8 mouse cellular contexts compared by ENCODE assay signal in the genomic region with DNA sequence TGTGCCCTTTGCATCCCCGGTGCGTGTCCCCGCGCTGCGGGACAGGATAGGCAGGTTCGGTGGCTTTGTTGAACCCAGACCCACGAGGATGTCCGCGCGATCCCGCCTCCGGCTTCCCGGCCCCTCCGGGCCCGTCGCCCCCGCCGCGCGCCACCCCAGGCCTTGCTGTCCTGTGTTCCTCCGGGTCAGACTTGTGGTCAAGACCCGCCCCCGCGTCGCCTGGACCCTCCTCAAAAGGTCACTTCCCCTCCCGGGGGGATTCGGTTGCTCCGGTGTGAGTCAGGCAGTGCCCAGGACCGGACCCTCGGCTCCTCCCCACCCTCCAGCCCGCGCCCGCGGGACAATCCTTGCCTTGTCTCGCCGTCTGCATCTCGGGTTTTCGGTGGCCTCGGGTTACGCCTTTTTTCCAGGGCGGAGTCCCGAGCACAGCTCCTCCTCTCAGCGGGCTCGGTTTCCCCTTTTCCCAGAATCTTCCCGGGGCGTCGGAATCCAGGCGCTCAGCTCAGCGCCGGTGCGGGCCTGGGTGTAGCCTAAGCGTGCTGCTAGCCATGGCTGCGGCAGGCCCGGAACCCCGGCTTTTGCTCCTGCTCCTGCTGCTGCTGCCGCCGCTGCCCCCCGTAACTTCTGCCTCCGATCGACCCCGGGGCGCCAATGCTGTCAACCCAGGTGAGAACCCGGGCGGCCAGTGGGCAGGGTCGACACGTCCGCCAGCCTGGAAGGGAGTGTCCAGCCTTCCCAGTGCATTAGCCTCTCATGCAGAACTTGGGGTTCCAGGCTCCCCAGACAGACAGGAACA. TPM values are rescaled to one million over a fixed set of nuclear protein-coding genes. Genes with fewer than 3 reads are reported as not detected.
DNase-seq lines count a peak whose midpoint lies in the region; ATAC-seq and TF ChIP-seq lines count a peak whose summit lies in the region.

No protein-coding gene starts in this region.

- H3K9ac ChIP-seq in embryonic facial prominence, embryonic 11.5 days (replicated peaks; ENCODE audit: low read length), result peak overlapping the region; percentile 97
- peak overlapping the region; percentile 63 for H3K9ac ChIP-seq in intestine, postnatal 0 days (ENCODE audit: low read depth, low read length)
- peak overlapping the region; percentile 98 for H3K9ac ChIP-seq in midbrain, embryonic 11.5 days (ENCODE audit: low read length)

- no peak for TF ChIP-seq CTCF in intestine, postnatal 0 days (IDR thresholded peaks at IDR 0.05; ENCODE audit: low read depth)

- H3K4me1 ChIP-seq in embryonic facial prominence, embryonic 11.5 days (ENCODE audit: control insufficient read depth, insufficient read depth, low read length), result no peaks in the 10 kb centered on the region
- no peaks in the 10 kb centered on the region for H3K4me1 ChIP-seq in intestine, postnatal 0 days (replicated peaks; ENCODE audit: control insufficient read depth, insufficient read depth, low read length)
- H3K4me1 ChIP-seq in limb, embryonic 10.5 days, result peaks cover 21% of the 10 kb centered on the region
- peaks cover 11% of the 10 kb centered on the region for H3K4me1 ChIP-seq in midbrain, embryonic 11.5 days (ENCODE audit: control insufficient read depth, insufficient read depth, low read length)

- WGBS in embryonic facial prominence, embryonic 11.5 days, result under 1% methylated on average over 67 of the region's 67 CpGs
- under 1% methylated on average over 66 of the region's 67 CpGs for WGBS in intestine, postnatal 0 days
- WGBS in limb, embryonic 10.5 days, result under 1% methylated on average over 67 of the region's 67 CpGs
- WGBS in midbrain, embryonic 11.5 days, result under 1% methylated on average over 67 of the region's 67 CpGs

- peak overlapping the region; percentile 96 for H3K27ac ChIP-seq in embryonic facial prominence, embryonic 11.5 days (replicated peaks; ENCODE audit: low read depth, low read length)
- peak overlapping the region; percentile 80 for H3K27ac ChIP-seq in intestine, postnatal 0 days (ENCODE audit: low read depth, low read length)
- peak overlapping the region; percentile 97 for H3K27ac ChIP-seq in limb, embryonic 10.5 days
- H3K27ac ChIP-seq in midbrain, embryonic 11.5 days (ENCODE audit: low read depth, low read length), result peak overlapping the region; percentile 91

- ATAC-seq in embryonic facial prominence, embryonic 11.5 days (replicated peaks; ENCODE audit: insufficient number of reproducible peaks, low FRiP score, low TSS enrichment, low read depth), result peak; percentile 51
- peak; percentile 43 for ATAC-seq in granulocyte monocyte progenitor cell, adult 5-6 weeks (replicated peaks; ENCODE audit: poor library complexity, severe bottlenecking)
- ATAC-seq in intestine, postnatal 0 days, result peak; percentile 53
- peak; percentile 75 for ATAC-seq in midbrain, embryonic 11.5 days (ENCODE audit: low FRiP score)

- peaks cover 13% of the 10 kb centered on the region for H3K36me3 ChIP-seq in embryonic facial prominence, embryonic 11.5 days (replicated peaks; ENCODE audit: control insufficient read depth, insufficient read depth, low read depth, low read length)
- peaks cover 32% of the 10 kb centered on the region for H3K36me3 ChIP-seq in intestine, postnatal 0 days (ENCODE audit: control insufficient read depth, insufficient read depth)
- H3K36me3 ChIP-seq in limb, embryonic 10.5 days, result peaks cover 55% of the 10 kb centered on the region
- H3K36me3 ChIP-seq in midbrain, embryonic 11.5 days (ENCODE audit: control insufficient read depth, insufficient read depth, low read length), result peaks cover 18% of the 10 kb centered on the region

- peak overlapping the region; percentile 91 for H3K4me2 ChIP-seq in embryonic facial prominence, embryonic 11.5 days (ENCODE audit: low read depth, low read length)
- H3K4me2 ChIP-seq in intestine, postnatal 0 days (replicated peaks; ENCODE audit: low read depth), result peak overlapping the region; percentile 98
- H3K4me2 ChIP-seq in midbrain, embryonic 11.5 days, result peak overlapping the region; percentile 97

- peak overlapping the region; percentile 91 for H3K4me3 ChIP-seq in embryonic facial prominence, embryonic 11.5 days (ENCODE audit: low read depth, low read length)
- H3K4me3 ChIP-seq in intestine, postnatal 0 days (ENCODE audit: low read depth, low read length), result peak overlapping the region; percentile 96
- H3K4me3 ChIP-seq in limb, embryonic 10.5 days, result peak overlapping the region; percentile 77
- peak overlapping the region; percentile 90 for H3K4me3 ChIP-seq in midbrain, embryonic 11.5 days (ENCODE audit: low read depth, low read length)

- peak; percentile 66 to 76 for DNase-seq in thymus, adult 18-20 months
- DNase-seq in thymus, postnatal 25 days, result no peak
- peak; percentile 77 for DNase-seq in embryonic facial prominence, embryonic 11.5 days (ENCODE audit: low spot score)
- DNase-seq in limb, embryonic 10.5 days (ENCODE audit: low spot score), result peak; percentile 86
- DNase-seq in midbrain, embryonic 11.5 days (ENCODE audit: low spot score, missing footprints), result no peak
- DNase-seq in spleen, adult 18-20 months, result peak; percentile 62 to 72

- no peaks in the 10 kb centered on the region for H3K9me3 ChIP-seq in embryonic facial prominence, embryonic 11.5 days (replicated peaks; ENCODE audit: control insufficient read depth, low read length)
- no peaks in the 10 kb centered on the region for H3K9me3 ChIP-seq in intestine, postnatal 0 days (ENCODE audit: control insufficient read depth)
- no peaks in the 10 kb centered on the region for H3K9me3 ChIP-seq in limb, embryonic 10.5 days (replicated peaks)
- no peaks in the 10 kb centered on the region for H3K9me3 ChIP-seq in midbrain, embryonic 11.5 days (ENCODE audit: control insufficient read depth, low read length)

- H3K27me3 ChIP-seq in embryonic facial prominence, embryonic 11.5 days (ENCODE audit: control insufficient read depth, insufficient read depth, low read length), result no peaks in the 10 kb centered on the region
- no peaks in the 10 kb centered on the region for H3K27me3 ChIP-seq in intestine, postnatal 0 days (replicated peaks; ENCODE audit: control insufficient read depth, insufficient read depth, low read length)
- no peaks in the 10 kb centered on the region for H3K27me3 ChIP-seq in limb, embryonic 10.5 days (ENCODE audit: low read depth, poor library complexity, severe bottlenecking)
- H3K27me3 ChIP-seq in midbrain, embryonic 11.5 days (ENCODE audit: control insufficient read depth, insufficient read depth, low read length), result no peaks in the 10 kb centered on the region

RNA-seq across cellular contexts. Expression of gene Znhit1, which starts 0.5 kb away (rescaled TPM):
- 101 and 104 TPM in 2 replicates for polyA plus RNA-seq in embryonic facial prominence, embryonic 11.5 days (2014; fragmentation: Nextera tagmentation; extraction: Ambion mirVana)
- total RNA-seq in granulocyte monocyte progenitor cell, adult 5-6 weeks (2014; fragmentation: Nextera tagmentation), result 99.5 and 121 TPM in 2 replicates
- total RNA-seq in granulocyte monocyte progenitor cell, adult 5-6 weeks (2017), result 49.7 and 80.0 TPM in 2 replicates
- 84.6 and 91.1 TPM in 2 replicates for polyA plus RNA-seq in intestine, postnatal 0 days (2015; fragmentation: Nextera tagmentation; extraction: Ambion mirVana)
- polyA plus RNA-seq in limb, embryonic 10.5 days (2016; fragmentation: Nextera tagmentation; extraction: Ambion mirVana), result 116 and 119 TPM in 2 replicates
- 91.1 and 92.1 TPM in 2 replicates for polyA plus RNA-seq in midbrain, embryonic 11.5 days (2014; fragmentation: Nextera tagmentation; extraction: Ambion mirVana)

RNA-seq across cellular contexts. Expression of gene Plod3, which starts 0.5 kb away (rescaled TPM):
- polyA plus RNA-seq in embryonic facial prominence, embryonic 11.5 days (2014; fragmentation: Nextera tagmentation; extraction: Ambion mirVana), result 23.1 and 28.0 TPM in 2 replicates
- 122 and 139 TPM in 2 replicates for total RNA-seq in granulocyte monocyte progenitor cell, adult 5-6 weeks (2014; fragmentation: Nextera tagmentation)
- 158 and 177 TPM in 2 replicates for total RNA-seq in granulocyte monocyte progenitor cell, adult 5-6 weeks (2017)
- polyA plus RNA-seq in intestine, postnatal 0 days (2015; fragmentation: Nextera tagmentation; extraction: Ambion mirVana), result 11.1 and 11.8 TPM in 2 replicates
- polyA plus RNA-seq in limb, embryonic 10.5 days (2016; fragmentation: Nextera tagmentation; extraction: Ambion mirVana), result 39.4 and 40.8 TPM in 2 replicates
- polyA plus RNA-seq in midbrain, embryonic 11.5 days (2014; fragmentation: Nextera tagmentation; extraction: Ambion mirVana), result 21.4 and 23.1 TPM in 2 replicates

RNA-seq across cellular contexts. Expression of gene Cldn15, which starts 20.9 kb away (rescaled TPM):
- polyA plus RNA-seq in embryonic facial prominence, embryonic 11.5 days (2014; fragmentation: Nextera tagmentation; extraction: Ambion mirVana), result 0.22 and 0.25 TPM in 2 replicates
- 63.2 and 84.0 TPM in 2 replicates for total RNA-seq in granulocyte monocyte progenitor cell, adult 5-6 weeks (2014; fragmentation: Nextera tagmentation)
- total RNA-seq in granulocyte monocyte progenitor cell, adult 5-6 weeks (2017), result 57.8 and 64.5 TPM in 2 replicates
- 29.5 and 31.2 TPM in 2 replicates for polyA plus RNA-seq in intestine, postnatal 0 days (2015; fragmentation: Nextera tagmentation; extraction: Ambion mirVana)
- polyA plus RNA-seq in limb, embryonic 10.5 days (2016; fragmentation: Nextera tagmentation; extraction: Ambion mirVana), result 0.13 and 0.39 TPM in 2 replicates
- polyA plus RNA-seq in midbrain, embryonic 11.5 days (2014; fragmentation: Nextera tagmentation; extraction: Ambion mirVana), result 0.22 and 0.26 TPM in 2 replicates

RNA-seq across cellular contexts. Expression of gene Fis1, which starts 34.3 kb away (rescaled TPM):
- 298 and 318 TPM in 2 replicates for polyA plus RNA-seq in embryonic facial prominence, embryonic 11.5 days (2014; fragmentation: Nextera tagmentation; extraction: Ambion mirVana)
- total RNA-seq in granulocyte monocyte progenitor cell, adult 5-6 weeks (2014; fragmentation: Nextera tagmentation), result 201 and 270 TPM in 2 replicates
- 106 and 127 TPM in 2 replicates for total RNA-seq in granulocyte monocyte progenitor cell, adult 5-6 weeks (2017)
- 318 and 324 TPM in 2 replicates for polyA plus RNA-seq in intestine, postnatal 0 days (2015; fragmentation: Nextera tagmentation; extraction: Ambion mirVana)
- polyA plus RNA-seq in limb, embryonic 10.5 days (2016; fragmentation: Nextera tagmentation; extraction: Ambion mirVana), result 262 and 277 TPM in 2 replicates
- polyA plus RNA-seq in midbrain, embryonic 11.5 days (2014; fragmentation: Nextera tagmentation; extraction: Ambion mirVana), result 320 and 332 TPM in 2 replicates

RNA-seq across cellular contexts. Expression of gene Vgf, which starts 38.9 kb away (rescaled TPM):
- 0.68 and 0.72 TPM in 2 replicates for polyA plus RNA-seq in embryonic facial prominence, embryonic 11.5 days (2014; fragmentation: Nextera tagmentation; extraction: Ambion mirVana)
- not detected in 2 replicates for total RNA-seq in granulocyte monocyte progenitor cell, adult 5-6 weeks (2014; fragmentation: Nextera tagmentation)
- total RNA-seq in granulocyte monocyte progenitor cell, adult 5-6 weeks (2017), result not detected in 2 replicates
- 1.3 and 1.6 TPM in 2 replicates for polyA plus RNA-seq in intestine, postnatal 0 days (2015; fragmentation: Nextera tagmentation; extraction: Ambion mirVana)
- polyA plus RNA-seq in limb, embryonic 10.5 days (2016; fragmentation: Nextera tagmentation; extraction: Ambion mirVana), result 0.16 TPM in 1 of 2 replicates, not detected in the other
- polyA plus RNA-seq in midbrain, embryonic 11.5 days (2014; fragmentation: Nextera tagmentation; extraction: Ambion mirVana), result 0.40 and 0.59 TPM in 2 replicates

Comparison
In these comparisons a context has a peak if more than half of its experiments do, and no peak if none do; other contexts are left out.
1. DNase-seq: peak in thymus, adult 18-20 months (2 of 2), embryonic facial prominence, embryonic 11.5 days (single experiment), limb, embryonic 10.5 days (single experiment) and spleen, adult 18-20 months (2 of 2); none in thymus, postnatal 25 days (single experiment) and midbrain, embryonic 11.5 days (single experiment).
2. RNA of gene Cldn15, which starts 20.9 kb away (polyA plus RNA-seq): 29.5 to 31.2 TPM in intestine, postnatal 0 days; 0.13 to 0.39 TPM in limb, embryonic 10.5 days, 0.22 to 0.25 TPM in embryonic facial prominence, embryonic 11.5 days and 0.22 to 0.26 TPM in midbrain, embryonic 11.5 days; every median in the first group is over 10 times any median in the second.
3. Peak in every context shown above with its lines, with median percentiles within 50 percentile points of each other: ATAC-seq, H3K27ac ChIP-seq, H3K4me2 ChIP-seq, H3K4me3 ChIP-seq and H3K9ac ChIP-seq.